Mouse (Mus musculus): ENCODE measurements at regions not wholly inside any gene's neighbourhood (a gene's known extent, or its start where the extent isn't known, plus 50 kb on each side); places are given as distances from the start of the nearest gene placed in this dataset.

GRCm38 (mm10) chr6:51197000-51197774, 235.3 kb upstream of the Nfe2l3 start:
- Histone ChIP-seq H3K27ac (ENCODE audit: low read depth, low read length) (no peak overlapping the region), H3K36me3 (ENCODE audit: control insufficient read depth, insufficient read depth, low read length) (no peaks in the 10 kb centered on the region), H3K9ac (replicated peaks; ENCODE audit: low read depth, low read length) (no peak overlapping the region), H3K4me1 (ENCODE audit: control insufficient read depth, insufficient read depth, low read length) (peaks cover 8% of the 10 kb centered on the region; the same call in 1 of the 2 replicates), H3K27me3 (ENCODE audit: control insufficient read depth, insufficient read depth, low read length) (no peaks in the 10 kb centered on the region), H3K9me3 (ENCODE audit: control insufficient read depth, low read length) (no peaks in the 10 kb centered on the region), H3K4me2 (ENCODE audit: low read depth, low read length) (no peak overlapping the region), H3K4me3 (ENCODE audit: low read depth, low read length) (no peak overlapping the region)
- whole genome bisulfite sequencing, result 69% methylated on average over 16 of the region's 16 CpGs
- no peak for ATAC-seq (ENCODE audit: low read depth)

GRCm38 (mm10) chr6:51200207-51200606, 232.3 kb upstream of the Nfe2l3 start:
- 67% methylated on average over 5 of the region's 5 CpGs for WGBS
- Histone ChIP-seq H3K4me3 (ENCODE audit: low read depth, low read length) (no peak overlapping the region), H3K9ac (replicated peaks; ENCODE audit: low read depth, low read length) (no peak overlapping the region), H3K27ac (ENCODE audit: low read depth, low read length) (no peak overlapping the region), H3K4me1 (ENCODE audit: control insufficient read depth, insufficient read depth, low read length) (0 out of 2 replicates have a peak, but pooled peaks cover 4% of the 10 kb centered on the region), H3K27me3 (ENCODE audit: control insufficient read depth, insufficient read depth, low read length) (no peaks in the 10 kb centered on the region), H3K4me2 (ENCODE audit: low read depth, low read length) (no peak overlapping the region), H3K9me3 (ENCODE audit: control insufficient read depth, low read length) (no peaks in the 10 kb centered on the region), H3K36me3 (ENCODE audit: control insufficient read depth, insufficient read depth, low read length) (no peaks in the 10 kb centered on the region)
- no peak for ATAC-seq (ENCODE audit: low read depth)

GRCm38 (mm10) chr6:51200837-51201236, 231.6 kb upstream of the Nfe2l3 start:
- H3K9ac ChIP-seq (replicated peaks; ENCODE audit: low read depth, low read length), result no peak overlapping the region
- 0 out of 2 replicates have a peak, but pooled peaks cover 4% of the 10 kb centered on the region for H3K4me1 ChIP-seq (ENCODE audit: control insufficient read depth, insufficient read depth, low read length)
- no peaks in the 10 kb centered on the region for H3K36me3 ChIP-seq (ENCODE audit: control insufficient read depth, insufficient read depth, low read length)
- H3K4me2 ChIP-seq (ENCODE audit: low read depth, low read length), result no peak overlapping the region
- no peaks in the 10 kb centered on the region for H3K27me3 ChIP-seq (ENCODE audit: control insufficient read depth, insufficient read depth, low read length)
- no peak overlapping the region for H3K27ac ChIP-seq (ENCODE audit: low read depth, low read length)
- WGBS, result 36% methylated on average over 14 of the region's 14 CpGs
- no peak overlapping the region for H3K4me3 ChIP-seq (ENCODE audit: low read depth, low read length)
- ATAC-seq (ENCODE audit: low read depth), result peak; percentile 75
- no peaks in the 10 kb centered on the region for H3K9me3 ChIP-seq (ENCODE audit: control insufficient read depth, low read length)

- Histone ChIP-seq H3K36me3 (ENCODE audit: control insufficient read depth, insufficient read depth, low read length) (no peaks in the 10 kb centered on the region), H3K4me1 (ENCODE audit: control insufficient read depth, insufficient read depth, low read length) (peaks cover 14% of the 10 kb centered on the region; the same call in 1 of the 2 replicates), H3K27ac (ENCODE audit: low read depth, low read length) (no peak overlapping the region), H3K27me3 (ENCODE audit: control insufficient read depth, insufficient read depth, low read length) (no peaks in the 10 kb centered on the region), H3K4me3 (ENCODE audit: low read depth, low read length) (no peak overlapping the region), H3K9ac (replicated peaks; ENCODE audit: low read depth, low read length) (no peak overlapping the region), H3K9me3 (ENCODE audit: control insufficient read depth, low read length) (no peaks in the 10 kb centered on the region), H3K4me2 (ENCODE audit: low read depth, low read length) (no peak overlapping the region)
- ATAC-seq (ENCODE audit: low read depth), result no peak
- 91% methylated on average over 3 of the region's 3 CpGs for WGBS
Observed at GRCm38 (mm10) chr6:51204306-51204705, 228.2 kb upstream of the Nfe2l3 start.

GRCm38 (mm10) chr6:51205411-51205810, 227.1 kb upstream of the Nfe2l3 start:
- H3K36me3 ChIP-seq (ENCODE audit: control insufficient read depth, insufficient read depth, low read length), result no peaks in the 10 kb centered on the region
- ATAC-seq (ENCODE audit: low read depth), result no peak
- no peak overlapping the region for H3K27ac ChIP-seq (ENCODE audit: low read depth, low read length)
- H3K9ac ChIP-seq (replicated peaks; ENCODE audit: low read depth, low read length), result no peak overlapping the region
- no peak overlapping the region for H3K4me2 ChIP-seq (ENCODE audit: low read depth, low read length)
- WGBS, result 92% methylated on average over 11 of the region's 11 CpGs
- H3K4me3 ChIP-seq (ENCODE audit: low read depth, low read length), result no peak overlapping the region
- peaks cover 18% of the 10 kb centered on the region; the same call in 1 of the 2 replicates for H3K4me1 ChIP-seq (ENCODE audit: control insufficient read depth, insufficient read depth, low read length)
- H3K27me3 ChIP-seq (ENCODE audit: control insufficient read depth, insufficient read depth, low read length), result no peaks in the 10 kb centered on the region
- H3K9me3 ChIP-seq (ENCODE audit: control insufficient read depth, low read length), result no peaks in the 10 kb centered on the region

GRCm38 (mm10) chr6:51206712-51207505, 225.6 kb upstream of the Nfe2l3 start:
- no peaks in the 10 kb centered on the region for H3K9me3 ChIP-seq (ENCODE audit: control insufficient read depth, low read length)
- no peak for ATAC-seq (ENCODE audit: low read depth)
- WGBS, result 14% methylated on average over 11 of the region's 11 CpGs
- H3K4me2 ChIP-seq (ENCODE audit: low read depth, low read length), result no peak overlapping the region; the same call in 1 of the 2 replicates
- no peak overlapping the region for H3K4me3 ChIP-seq (ENCODE audit: low read depth, low read length)
- H3K4me1 ChIP-seq (ENCODE audit: control insufficient read depth, insufficient read depth, low read length), result peaks cover 14% of the 10 kb centered on the region; the same call in 1 of the 2 replicates
- no peaks in the 10 kb centered on the region for H3K36me3 ChIP-seq (ENCODE audit: control insufficient read depth, insufficient read depth, low read length)
- H3K9ac ChIP-seq (replicated peaks; ENCODE audit: low read depth, low read length), result 0 out of 2 replicates have a peak overlapping the region, but pooled peaks have one; percentile 34
- peak overlapping the region; percentile 78; the same call in 1 of the 2 replicates for H3K27ac ChIP-seq (ENCODE audit: low read depth, low read length)
- H3K27me3 ChIP-seq (ENCODE audit: control insufficient read depth, insufficient read depth, low read length), result no peaks in the 10 kb centered on the region

- no peaks in the 10 kb centered on the region for H3K9me3 ChIP-seq (ENCODE audit: control insufficient read depth, low read length)
- H3K27me3 ChIP-seq (ENCODE audit: control insufficient read depth, insufficient read depth, low read length), result no peaks in the 10 kb centered on the region
- H3K4me1 ChIP-seq (ENCODE audit: control insufficient read depth, insufficient read depth, low read length), result peaks cover 14% of the 10 kb centered on the region; the same call in 1 of the 2 replicates
- H3K4me2 ChIP-seq (ENCODE audit: low read depth, low read length), result peak overlapping the region; percentile 43
- peak overlapping the region; percentile 34; the same call in 1 of the 2 replicates for H3K9ac ChIP-seq (replicated peaks; ENCODE audit: low read depth, low read length)
- WGBS, result 4% methylated on average over 21 of the region's 21 CpGs
- H3K36me3 ChIP-seq (ENCODE audit: control insufficient read depth, insufficient read depth, low read length), result no peaks in the 10 kb centered on the region
- no peak overlapping the region for H3K4me3 ChIP-seq (ENCODE audit: low read depth, low read length)
- ATAC-seq (ENCODE audit: low read depth), result peak; percentile 54
- H3K27ac ChIP-seq (ENCODE audit: low read depth, low read length), result peak overlapping the region; percentile 78
Observed at GRCm38 (mm10) chr6:51207587-51208361, 224.7 kb upstream of the Nfe2l3 start.

- Histone ChIP-seq H3K4me3 (ENCODE audit: low read depth, low read length) (no peak overlapping the region), H3K9ac (replicated peaks; ENCODE audit: low read depth, low read length) (no peak overlapping the region), H3K27ac (ENCODE audit: low read depth, low read length) (0 out of 2 replicates have a peak overlapping the region, but pooled peaks have one; percentile 60), H3K36me3 (ENCODE audit: control insufficient read depth, insufficient read depth, low read length) (no peaks in the 10 kb centered on the region), H3K4me2 (ENCODE audit: low read depth, low read length) (no peak overlapping the region), H3K27me3 (ENCODE audit: control insufficient read depth, insufficient read depth, low read length) (no peaks in the 10 kb centered on the region), H3K4me1 (ENCODE audit: control insufficient read depth, insufficient read depth, low read length) (peaks cover 14% of the 10 kb centered on the region; the same call in 1 of the 2 replicates), H3K9me3 (ENCODE audit: control insufficient read depth, low read length) (no peaks in the 10 kb centered on the region)
- WGBS, result 2% methylated on average over 6 of the region's 6 CpGs
- peak; percentile 79 for ATAC-seq (ENCODE audit: low read depth)
Observed at GRCm38 (mm10) chr6:51208660-51209396, 223.6 kb upstream of the Nfe2l3 start.
